Mouse (Mus musculus): ENCODE results near the gene 5730596B20Rik. TPM values are rescaled to one million over a fixed set of nuclear protein-coding genes. Genes with fewer than 3 reads are reported as not detected.

The 5730596B20Rik gene
- polyA plus RNA-seq, 1 experiment from 2014 or later, result not detected

DNA sequence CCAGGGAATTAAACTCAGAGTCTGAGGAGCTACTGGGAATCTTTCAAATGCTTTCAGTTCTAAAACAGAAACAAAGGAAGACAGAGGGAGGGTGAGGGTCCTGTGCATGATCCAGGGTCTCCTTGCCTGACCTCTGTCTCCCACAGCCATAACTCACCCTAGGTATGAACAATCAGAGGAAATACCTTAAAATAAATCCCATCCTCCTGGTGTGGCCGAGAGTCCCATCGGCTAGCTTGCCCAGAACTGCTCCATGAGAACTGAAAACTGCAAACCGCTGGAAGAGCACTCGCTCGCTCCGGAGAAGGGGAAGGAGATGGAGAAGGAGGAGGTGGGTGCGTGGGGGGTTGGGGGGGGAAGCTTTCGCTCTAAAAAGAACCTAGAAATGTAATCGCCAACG lies 2.4 kb downstream of the 5730596B20Rik start:
- H3K27me3 ChIP-seq (ENCODE audit: insufficient read depth, low read length), result peaks cover 57% of the 10 kb centered on the region
- no peak overlapping the region for H3K27ac ChIP-seq (ENCODE audit: low read depth)
- H3K4me3 ChIP-seq (ENCODE audit: low read depth, low read length), result no peak overlapping the region

DNA sequence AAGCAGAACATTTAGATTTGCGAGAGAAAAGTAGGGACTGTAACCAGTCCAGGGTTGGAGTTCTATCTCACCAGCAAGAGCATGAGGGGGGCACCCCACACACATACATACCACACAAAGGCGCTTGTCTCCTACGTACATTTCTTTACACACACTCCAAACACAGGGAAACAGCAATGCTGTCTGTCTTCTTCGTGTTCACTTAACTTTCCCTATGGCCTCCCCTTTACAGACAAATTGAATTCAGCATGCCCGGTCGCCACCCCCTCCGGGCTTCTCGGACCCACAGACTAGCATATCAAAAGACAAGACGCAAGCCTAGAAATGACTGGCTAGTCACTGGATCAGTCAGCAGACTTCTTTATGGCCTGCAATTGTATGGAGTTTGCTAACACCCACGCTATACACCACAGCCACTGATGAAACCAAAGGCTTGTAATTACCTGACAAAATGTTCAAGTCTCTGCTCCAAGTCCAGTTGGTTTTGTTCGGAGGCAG lies 3.0 kb downstream of the 5730596B20Rik start:
- Histone ChIP-seq H3K27me3 (ENCODE audit: insufficient read depth, low read length) (peaks cover 54% of the 10 kb centered on the region), H3K4me2 (ENCODE audit: low read depth, low read length) (no peak overlapping the region; the same call in 1 of the 2 replicates), H3K4me3 (ENCODE audit: low read depth, low read length) (no peak overlapping the region), H3K9me3 (ENCODE audit: low read length) (no peaks in the 10 kb centered on the region), H3K4me1 (ENCODE audit: insufficient read depth) (peaks cover 8% of the 10 kb centered on the region; the same call in 1 of the 2 replicates), H3K9ac (replicated peaks) (no peak overlapping the region), H3K36me3 (replicated peaks; ENCODE audit: insufficient read depth, low read length) (no peaks in the 10 kb centered on the region), H3K27ac (ENCODE audit: low read depth) (no peak overlapping the region)
- DNase-seq (no peak), ATAC-seq (no peak)
- TF ChIP-seq EP300 (IDR thresholded peaks at IDR 0.05; ENCODE audit: low read depth) (no peak), CTCF (IDR thresholded peaks at IDR 0.05; ENCODE audit: low read depth) (no peak)
- 57% methylated on average over 11 of the region's 11 CpGs for WGBS (ENCODE audit: insufficient replicate concordance)

More for the DNA sequence above, 2.4 kb downstream of the 5730596B20Rik start:
- TF ChIP-seq EP300 (IDR thresholded peaks at IDR 0.05; ENCODE audit: low read depth) (no peak), CTCF (IDR thresholded peaks at IDR 0.05; ENCODE audit: low read depth) (no peak)
- 0 out of 2 replicates have a peak overlapping the region, but pooled peaks have one; percentile 30 for H3K9ac ChIP-seq (replicated peaks)
- H3K9me3 ChIP-seq (ENCODE audit: low read length), result no peaks in the 10 kb centered on the region
- H3K36me3 ChIP-seq (replicated peaks; ENCODE audit: insufficient read depth, low read length), result no peaks in the 10 kb centered on the region
- WGBS (ENCODE audit: insufficient replicate concordance), result 44% methylated on average over 10 of the region's 10 CpGs
- H3K4me1 ChIP-seq (ENCODE audit: insufficient read depth), result peaks cover 8% of the 10 kb centered on the region; the same call in 1 of the 2 replicates
- ATAC-seq (no peak), DNase-seq (no peak)
- H3K4me2 ChIP-seq (ENCODE audit: low read depth, low read length), result peak overlapping the region; percentile 35

DNA sequence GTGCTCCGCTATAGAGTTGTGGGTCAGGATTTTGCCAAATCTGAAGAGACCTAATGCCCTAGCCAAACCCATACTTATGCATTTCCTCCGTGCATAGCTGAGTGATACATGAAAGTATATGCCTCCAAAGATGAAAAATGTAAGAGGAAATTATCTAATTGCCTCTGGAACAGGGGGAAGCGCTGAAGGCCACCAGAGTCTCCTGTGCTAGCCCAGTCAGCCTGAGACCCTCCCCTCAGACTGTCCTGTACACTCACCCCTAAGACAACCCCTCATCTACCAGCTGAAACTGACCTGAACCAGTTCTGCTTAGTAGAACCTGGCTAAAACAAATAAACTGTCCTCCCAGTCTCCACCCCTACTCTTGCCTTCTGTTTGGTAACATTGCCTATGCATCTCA lies 3.4 kb downstream of the 5730596B20Rik start:
- H3K27ac ChIP-seq (ENCODE audit: low read depth), result no peak overlapping the region
- H3K27me3 ChIP-seq (ENCODE audit: insufficient read depth, low read length), result peaks cover 53% of the 10 kb centered on the region
- 71% methylated on average over 3 of the region's 3 CpGs for WGBS (ENCODE audit: insufficient replicate concordance)
- no peak for ATAC-seq
- no peak overlapping the region for H3K9ac ChIP-seq (replicated peaks)
- H3K36me3 ChIP-seq (replicated peaks; ENCODE audit: insufficient read depth, low read length), result no peaks in the 10 kb centered on the region
- no peaks in the 10 kb centered on the region for H3K9me3 ChIP-seq (ENCODE audit: low read length)
- H3K4me2 ChIP-seq (ENCODE audit: low read depth, low read length), result no peak overlapping the region
- H3K4me3 ChIP-seq (ENCODE audit: low read depth, low read length), result no peak overlapping the region
- TF ChIP-seq CTCF (IDR thresholded peaks at IDR 0.05; ENCODE audit: low read depth), result no peak
- no peak for TF ChIP-seq EP300 (IDR thresholded peaks at IDR 0.05; ENCODE audit: low read depth)
- DNase-seq, result no peak
- H3K4me1 ChIP-seq (ENCODE audit: insufficient read depth), result peaks cover 8% of the 10 kb centered on the region; the same call in 1 of the 2 replicates

DNA sequence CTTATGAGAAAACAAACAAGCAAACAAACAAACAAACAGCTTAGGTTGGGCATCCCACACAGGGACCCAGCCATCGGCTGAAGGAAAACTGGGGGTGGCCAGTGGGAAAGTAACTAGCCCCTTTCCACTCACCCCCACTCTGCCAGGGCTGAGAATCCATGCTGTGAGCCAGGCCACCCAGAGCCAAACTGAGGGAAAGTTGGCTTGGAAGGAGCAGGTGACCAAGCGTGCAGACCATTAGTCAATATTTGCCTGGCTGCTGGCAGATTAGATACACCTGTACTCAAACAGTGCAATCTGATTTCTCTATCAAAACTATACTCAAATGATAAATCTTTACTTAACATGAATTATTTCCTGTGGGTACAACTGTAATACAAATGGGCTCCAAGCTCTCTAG lies 4.7 kb downstream of the 5730596B20Rik start:
- no peak for DNase-seq
- H3K36me3 ChIP-seq (replicated peaks; ENCODE audit: insufficient read depth, low read length), result no peaks in the 10 kb centered on the region
- H3K9ac ChIP-seq (replicated peaks), result no peak overlapping the region
- TF ChIP-seq EP300 (IDR thresholded peaks at IDR 0.05; ENCODE audit: low read depth) (no peak), CTCF (IDR thresholded peaks at IDR 0.05; ENCODE audit: low read depth) (no peak)
- H3K4me3 ChIP-seq (ENCODE audit: low read depth, low read length), result no peak overlapping the region
- H3K4me1 ChIP-seq (ENCODE audit: insufficient read depth), result peaks cover 8% of the 10 kb centered on the region; the same call in 1 of the 2 replicates
- no peak overlapping the region for H3K27ac ChIP-seq (ENCODE audit: low read depth)
- ATAC-seq, result no peak
- H3K9me3 ChIP-seq (ENCODE audit: low read length), result no peaks in the 10 kb centered on the region
- peaks cover 53% of the 10 kb centered on the region for H3K27me3 ChIP-seq (ENCODE audit: insufficient read depth, low read length)
- 48% methylated on average over 2 of the region's 2 CpGs for WGBS (ENCODE audit: insufficient replicate concordance)
- no peak overlapping the region for H3K4me2 ChIP-seq (ENCODE audit: low read depth, low read length)

DNA sequence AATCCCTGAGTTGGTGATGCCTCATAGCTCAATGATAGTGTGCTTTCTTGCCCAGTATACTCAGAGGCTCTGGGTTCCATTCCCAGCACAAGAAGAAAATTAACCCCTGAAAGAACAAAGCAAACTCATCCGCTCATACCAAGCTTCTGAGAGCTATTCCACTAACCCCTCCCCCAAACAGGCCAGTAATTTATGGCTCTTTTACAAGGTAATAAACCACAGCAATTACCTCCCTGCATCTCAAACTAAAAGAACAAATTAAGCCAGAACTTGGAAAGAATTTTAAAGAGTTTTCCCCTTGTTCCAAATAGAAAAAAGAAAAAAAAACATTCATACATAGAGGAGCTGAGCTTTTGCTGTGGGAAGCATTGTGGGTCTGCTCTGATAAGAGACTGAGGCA lies 5.5 kb downstream of the 5730596B20Rik start:
- peaks cover 8% of the 10 kb centered on the region; the same call in 1 of the 2 replicates for H3K4me1 ChIP-seq (ENCODE audit: insufficient read depth)
- H3K9me3 ChIP-seq (ENCODE audit: low read length), result no peaks in the 10 kb centered on the region
- H3K27ac ChIP-seq (ENCODE audit: low read depth), result no peak overlapping the region
- H3K4me2 ChIP-seq (ENCODE audit: low read depth, low read length), result no peak overlapping the region
- ATAC-seq (no peak), DNase-seq (no peak)
- no peak overlapping the region for H3K9ac ChIP-seq (replicated peaks)
- 75% methylated on average over 1 of the region's 1 CpGs for WGBS (ENCODE audit: insufficient replicate concordance)
- no peak overlapping the region for H3K4me3 ChIP-seq (ENCODE audit: low read depth, low read length)
- peaks cover 53% of the 10 kb centered on the region for H3K27me3 ChIP-seq (ENCODE audit: insufficient read depth, low read length)
- no peaks in the 10 kb centered on the region for H3K36me3 ChIP-seq (replicated peaks; ENCODE audit: insufficient read depth, low read length)
- no peak for TF ChIP-seq EP300 (IDR thresholded peaks at IDR 0.05; ENCODE audit: low read depth)
- no peak for TF ChIP-seq CTCF (IDR thresholded peaks at IDR 0.05; ENCODE audit: low read depth)

DNA sequence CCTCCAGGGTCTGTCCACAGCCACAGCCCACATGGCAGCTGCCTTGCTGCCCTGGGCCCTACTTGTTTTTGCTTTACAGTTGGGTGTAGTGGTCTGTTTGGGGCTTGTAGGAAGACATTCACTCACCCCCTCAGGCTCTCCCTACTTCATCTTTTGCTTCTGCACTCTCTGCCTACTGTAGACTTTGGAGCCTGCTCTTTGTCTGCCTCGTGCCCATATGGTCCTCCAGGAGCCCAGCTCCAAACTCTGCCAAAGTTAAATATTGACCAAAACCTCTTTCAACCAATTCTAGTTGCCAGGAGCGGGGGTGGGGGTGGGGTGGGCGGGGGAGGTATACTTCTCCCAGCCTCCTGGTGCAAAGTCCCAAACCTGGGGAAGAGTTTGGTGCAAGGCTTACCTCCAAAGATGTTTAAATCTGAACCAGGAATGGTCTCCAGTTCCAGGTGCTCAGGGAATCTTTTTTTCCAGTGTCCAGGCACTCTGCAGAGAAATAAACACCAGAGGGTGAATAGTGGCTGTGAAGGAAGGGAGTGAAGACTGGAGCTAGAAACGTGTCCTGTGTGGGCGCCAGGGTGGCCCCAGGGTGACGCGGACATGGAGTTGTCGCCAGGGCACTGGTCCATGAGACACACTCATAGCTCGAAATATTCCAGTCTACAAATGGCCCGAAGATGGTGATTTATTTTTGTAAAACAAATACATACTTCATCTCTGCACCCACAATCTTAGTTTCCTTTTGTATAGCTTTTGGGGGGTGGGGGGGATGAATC lies 6.2 kb downstream of the 5730596B20Rik start:
- no peak for DNase-seq
- WGBS (ENCODE audit: insufficient replicate concordance), result 57% methylated on average over 10 of the region's 10 CpGs
- Histone ChIP-seq H3K27me3 (ENCODE audit: insufficient read depth, low read length) (peaks cover 55% of the 10 kb centered on the region), H3K4me1 (ENCODE audit: insufficient read depth) (peaks cover 8% of the 10 kb centered on the region; the same call in 1 of the 2 replicates), H3K4me2 (ENCODE audit: low read depth, low read length) (no peak overlapping the region), H3K27ac (ENCODE audit: low read depth) (no peak overlapping the region), H3K4me3 (ENCODE audit: low read depth, low read length) (no peak overlapping the region), H3K9ac (replicated peaks) (no peak overlapping the region), H3K36me3 (replicated peaks; ENCODE audit: insufficient read depth, low read length) (no peaks in the 10 kb centered on the region), H3K9me3 (ENCODE audit: low read length) (no peaks in the 10 kb centered on the region)
- TF ChIP-seq CTCF (IDR thresholded peaks at IDR 0.05; ENCODE audit: low read depth) (no peak), EP300 (IDR thresholded peaks at IDR 0.05; ENCODE audit: low read depth) (no peak)
- no peak for ATAC-seq
